Mouse (Mus musculus) hindbrain, embryonic 11.5 days (tissue): ENCODE measurements around the gene Fblim1. TPM values are rescaled to one million over a fixed set of nuclear protein-coding genes. Genes with fewer than 3 reads are reported as not detected.

Experiments
- ATAC-seq: fragments of 200-750 bp; cut with Nextera tagmentation; 2 replicates; pipeline ENCODE4 v1.8.0; 2017; ENCODE audit warnings: mild to moderate bottlenecking, moderate TSS enrichment, moderate library complexity; ENCODE audit not compliant: low FRiP score
- DNase-seq: peaks from one replicate; pipeline ENCODE4 v3.0.0-alpha.2; 2015; ENCODE audit warnings: low spot score
- H3K27ac ChIP-seq: fragments of 300-500 bp; sonication (generic); 2 replicates; pipeline ENCODE4 v1.5.1; 2014; ENCODE audit warnings: mild to moderate bottlenecking, low read depth, low read length
- H3K27me3 ChIP-seq: fragments of 300-500 bp; sonication (generic); 2 replicates; pipeline ENCODE4 v1.6.1; 2014; ENCODE audit warnings: mild to moderate bottlenecking, low read length, moderate library complexity, mixed read lengths; ENCODE audit not compliant: control insufficient read depth, insufficient read depth
- H3K36me3 ChIP-seq: fragments of 300-500 bp; sonication (generic); 2 replicates; pipeline ENCODE4 v1.6.1; 2014; ENCODE audit warnings: mild to moderate bottlenecking, low read length, moderate library complexity, mixed read lengths; ENCODE audit not compliant: control insufficient read depth, insufficient read depth
- H3K4me1 ChIP-seq: fragments of 300-500 bp; sonication (generic); replicated peaks from 2 replicates; pipeline ENCODE4 v1.6.1; 2014; ENCODE audit warnings: low read length, mixed read lengths; ENCODE audit not compliant: control insufficient read depth, insufficient read depth
- H3K4me2 ChIP-seq: fragments of 300-500 bp; sonication (generic); replicated peaks from 2 replicates; pipeline ENCODE4 v1.6.1; 2014; ENCODE audit warnings: mild to moderate bottlenecking, low read depth, low read length
- H3K4me3 ChIP-seq: fragments of 300-500 bp; sonication (generic); 2 replicates; pipeline ENCODE4 v1.5.1; 2014; ENCODE audit warnings: low read depth, low read length
- H3K9ac ChIP-seq: fragments of 300-500 bp; sonication (generic); 2 replicates; pipeline ENCODE4 v1.6.1; 2014; ENCODE audit warnings: low read depth, low read length
- H3K9me3 ChIP-seq: fragments of 300-500 bp; sonication (generic); 2 replicates; pipeline ENCODE4 v1.6.1; 2016; ENCODE audit warnings: low read length; ENCODE audit not compliant: control insufficient read depth
- WGBS: fragments of 180-500 bp; shearing (Covaris S2); extraction: QIAGEN DNeasy Blood & Tissue Kit; methylation state at CpG from one replicate; pipeline ENCODE4 v1.1.7; 2014; 5-methylcytosine and 5-hydroxymethylcytosine counted together
- polyA plus RNA-seq: library from polyadenylated mRNA; unstranded; fragments of >200 nt; fragmentation: Nextera tagmentation; extraction: Ambion mirVana; gene quantifications from 2 replicates; pipeline ENCODE4 v1.2.1, GENCODE M21; 2014

Gene Fblim1
- polyA plus RNA-seq, 1 experiment from 2014 or later, result 31.1 TPM

- DNase-seq (no peak), ATAC-seq (0 out of 2 replicates have a peak, but pooled peaks have one; percentile 20)
- peaks cover 10% of the 10 kb centered on the region; the same call in 1 of the 2 replicates for H3K4me1 ChIP-seq
- no peak overlapping the region for H3K4me2 ChIP-seq
- H3K9me3 ChIP-seq, result no peaks in the 10 kb centered on the region
- H3K36me3 ChIP-seq, result no peaks in the 10 kb centered on the region
- H3K27me3 ChIP-seq, result peaks cover 5% of the 10 kb centered on the region; the same call in 1 of the 2 replicates
- H3K27ac ChIP-seq, result no peak overlapping the region; the same call in 1 of the 2 replicates
- WGBS, result 16% methylated on average over 6 of the region's 6 CpGs
- no peak overlapping the region for H3K9ac ChIP-seq
- no peak overlapping the region; the same call in 1 of the 2 replicates for H3K4me3 ChIP-seq
These were observed 5.5 kb downstream of the Fblim1 start for GRCm38 (mm10) chr4:141600364-141600763.

GRCm38 (mm10) chr4:141599251-141600141 is 6.4 kb downstream of the Fblim1 start:
- H3K9ac ChIP-seq, result peak overlapping the region; percentile 58
- H3K27ac ChIP-seq, result peak overlapping the region; percentile 42; the same call in 1 of the 2 replicates
- 2% methylated on average over 25 of the region's 57 CpGs for WGBS
- ATAC-seq (peak; percentile 58), DNase-seq (peak; percentile 62)
- H3K4me2 ChIP-seq, result peak overlapping the region; percentile 84
- peak overlapping the region; percentile 44 for H3K4me3 ChIP-seq
- no peaks in the 10 kb centered on the region for H3K36me3 ChIP-seq
- H3K27me3 ChIP-seq, result peaks cover 5% of the 10 kb centered on the region; the same call in 1 of the 2 replicates
- no peaks in the 10 kb centered on the region for H3K9me3 ChIP-seq
- H3K4me1 ChIP-seq, result peaks cover 10% of the 10 kb centered on the region; the same call in 1 of the 2 replicates

- Histone ChIP-seq H3K4me3 (peak overlapping the region; percentile 44), H3K4me2 (peak overlapping the region; percentile 84), H3K4me1 (peaks cover 10% of the 10 kb centered on the region; the same call in 1 of the 2 replicates), H3K36me3 (no peaks in the 10 kb centered on the region), H3K27ac (peak overlapping the region; percentile 42; the same call in 1 of the 2 replicates), H3K9ac (peak overlapping the region; percentile 58), H3K27me3 (peaks cover 5% of the 10 kb centered on the region; the same call in 1 of the 2 replicates), H3K9me3 (no peaks in the 10 kb centered on the region)
- peak; percentile 38; the same call in 1 of the 2 replicates for ATAC-seq
- DNase-seq, result no peak
- WGBS, result under 1% methylated on average over 9 of the region's 9 CpGs
These were observed 7.0 kb downstream of the Fblim1 start for GRCm38 (mm10) chr4:141598894-141599250.

- peak overlapping the region; percentile 58 for H3K9ac ChIP-seq
- peak; percentile 48 for DNase-seq
- H3K27me3 ChIP-seq, result peaks cover 5% of the 10 kb centered on the region; the same call in 1 of the 2 replicates
- peak overlapping the region; percentile 84 for H3K4me2 ChIP-seq
- no peaks in the 10 kb centered on the region for H3K9me3 ChIP-seq
- no peak overlapping the region for H3K27ac ChIP-seq
- H3K36me3 ChIP-seq, result no peaks in the 10 kb centered on the region
- peak overlapping the region; percentile 44 for H3K4me3 ChIP-seq
- peaks cover 10% of the 10 kb centered on the region; the same call in 1 of the 2 replicates for H3K4me1 ChIP-seq
- WGBS, result under 1% methylated on average over 19 of the region's 19 CpGs
- no peak; the same call in 1 of the 2 replicates for ATAC-seq
These were observed 7.5 kb downstream of the Fblim1 start for GRCm38 (mm10) chr4:141598199-141598893.

GRCm38 (mm10) chr4:141596700-141597328 is 9.1 kb downstream of the Fblim1 start:
- no peak for DNase-seq
- H3K4me2 ChIP-seq, result no peak overlapping the region
- no peaks in the 10 kb centered on the region for H3K9me3 ChIP-seq
- H3K9ac ChIP-seq, result no peak overlapping the region
- no peak for ATAC-seq
- H3K36me3 ChIP-seq, result no peaks in the 10 kb centered on the region
- H3K27ac ChIP-seq, result no peak overlapping the region
- WGBS, result 84% methylated on average over 8 of the region's 8 CpGs
- peaks cover 5% of the 10 kb centered on the region; the same call in 1 of the 2 replicates for H3K27me3 ChIP-seq
- no peak overlapping the region for H3K4me3 ChIP-seq
- H3K4me1 ChIP-seq, result peaks cover 10% of the 10 kb centered on the region; the same call in 1 of the 2 replicates

GRCm38 (mm10) chr4:141595605-141596268 is 10.2 kb downstream of the Fblim1 start:
- H3K4me2 ChIP-seq, result no peak overlapping the region
- DNase-seq (no peak), ATAC-seq (no peak)
- WGBS, result 84% methylated on average over 9 of the region's 9 CpGs
- no peak overlapping the region for H3K4me3 ChIP-seq
- no peaks in the 10 kb centered on the region for H3K36me3 ChIP-seq
- H3K27me3 ChIP-seq, result peaks cover 5% of the 10 kb centered on the region; the same call in 1 of the 2 replicates
- H3K9me3 ChIP-seq, result no peaks in the 10 kb centered on the region
- no peak overlapping the region for H3K27ac ChIP-seq
- peaks cover 10% of the 10 kb centered on the region; the same call in 1 of the 2 replicates for H3K4me1 ChIP-seq
- H3K9ac ChIP-seq, result no peak overlapping the region

GRCm38 (mm10) chr4:141595138-141595537 is 10.8 kb downstream of the Fblim1 start:
- Histone ChIP-seq H3K4me1 (peaks cover 7% of the 10 kb centered on the region; the same call in 1 of the 2 replicates), H3K27me3 (peaks cover 5% of the 10 kb centered on the region; the same call in 1 of the 2 replicates), H3K9ac (no peak overlapping the region), H3K4me2 (no peak overlapping the region), H3K36me3 (no peaks in the 10 kb centered on the region), H3K9me3 (no peaks in the 10 kb centered on the region), H3K4me3 (no peak overlapping the region), H3K27ac (no peak overlapping the region)
- DNase-seq, result no peak
- no peak for ATAC-seq
- 97% methylated on average over 11 of the region's 11 CpGs for WGBS

GRCm38 (mm10) chr4:141591547-141591946 is 14.3 kb downstream of the Fblim1 start:
- WGBS, result 23% methylated on average over 3 of the region's 3 CpGs
- no peaks in the 10 kb centered on the region for H3K4me1 ChIP-seq
- no peaks in the 10 kb centered on the region for H3K9me3 ChIP-seq
- H3K27me3 ChIP-seq, result no peaks in the 10 kb centered on the region
- H3K9ac ChIP-seq, result no peak overlapping the region
- DNase-seq (peak; percentile 47), ATAC-seq (no peak)
- H3K36me3 ChIP-seq, result no peaks in the 10 kb centered on the region
- H3K4me3 ChIP-seq, result no peak overlapping the region
- H3K27ac ChIP-seq, result no peak overlapping the region
- H3K4me2 ChIP-seq, result no peak overlapping the region
